Mouse (Mus musculus) lung, adult 2 months (tissue): ENCODE results near the gene Crtac1. TPM values are rescaled to one million over a fixed set of nuclear protein-coding genes. Genes with fewer than 3 reads are reported as not detected.

Experiments
- DNase-seq: peaks from one replicate; pipeline ENCODE4 v3.0.0; 2022
- H3K4me1 ChIP-seq: fragments of 200-500 bp; 2 replicates; pipeline ENCODE4 v1.6.1; 2011; ENCODE audit warnings: low read length; ENCODE audit not compliant: control insufficient read depth, insufficient read depth
- H3K4me3 ChIP-seq: fragments of 200-500 bp; replicated peaks from 2 replicates; pipeline ENCODE3; 2011; ENCODE audit warnings: low read depth, mild to moderate bottlenecking, control low read depth, low read length; ENCODE audit errors: extremely low read depth
- CTCF ChIP-seq: fragments of 200-500 bp; IDR thresholded peaks from 2 replicates; pipeline ENCODE4 v1.5.1; 2011; ENCODE audit warnings: mild to moderate bottlenecking, low read length, control low read depth; ENCODE audit not compliant: insufficient read depth
- POLR2A ChIP-seq: fragments of 200-500 bp; IDR thresholded peaks from 2 replicates; pipeline ENCODE4 v1.6.1; 2011; ENCODE audit warnings: low read depth, mild to moderate bottlenecking, control low read depth, low read length, borderline replicate concordance; ENCODE audit errors: extremely low read depth
- WGBS: fragments of 180-500 bp; shearing (Covaris S2); methylation state at CpG from one replicate; pipeline ENCODE4 v1.1.7; 2018; 5-methylcytosine and 5-hydroxymethylcytosine counted together
- polyA plus RNA-seq: library from polyadenylated mRNA; depleted of rRNA; stranded (reverse); fragments of >200 nt; gene quantifications from 2 replicates; pipeline ENCODE4 v1.2.3, GENCODE M21; 2012

The Crtac1 gene
- polyA plus RNA-seq, 1 experiment: 0.06 TPM

DNA sequence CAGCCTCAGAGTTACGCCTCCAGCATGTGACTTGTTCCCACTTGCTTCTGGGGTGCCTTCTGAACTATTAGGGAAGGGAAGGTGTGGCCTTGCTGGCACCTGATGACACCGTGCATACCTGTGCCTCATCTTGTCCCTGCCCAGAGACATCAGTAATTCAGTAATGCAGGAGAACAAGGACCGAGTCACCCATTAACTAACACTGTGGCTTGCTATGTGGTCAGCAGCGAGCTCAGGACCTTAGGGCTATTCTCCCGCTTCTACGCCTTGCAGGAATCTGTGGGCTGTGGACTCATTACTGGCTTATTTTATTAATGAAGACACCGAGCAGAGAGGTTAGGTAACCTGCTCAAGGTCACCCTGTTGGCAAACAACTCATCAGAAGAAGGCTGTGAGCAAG is 21.0 kb upstream of the Crtac1 start:
- 83% methylated on average over 7 of the region's 7 CpGs for WGBS
- no peak for DNase-seq
- H3K4me1 ChIP-seq: no peaks in the 10 kb centered on the region

DNA sequence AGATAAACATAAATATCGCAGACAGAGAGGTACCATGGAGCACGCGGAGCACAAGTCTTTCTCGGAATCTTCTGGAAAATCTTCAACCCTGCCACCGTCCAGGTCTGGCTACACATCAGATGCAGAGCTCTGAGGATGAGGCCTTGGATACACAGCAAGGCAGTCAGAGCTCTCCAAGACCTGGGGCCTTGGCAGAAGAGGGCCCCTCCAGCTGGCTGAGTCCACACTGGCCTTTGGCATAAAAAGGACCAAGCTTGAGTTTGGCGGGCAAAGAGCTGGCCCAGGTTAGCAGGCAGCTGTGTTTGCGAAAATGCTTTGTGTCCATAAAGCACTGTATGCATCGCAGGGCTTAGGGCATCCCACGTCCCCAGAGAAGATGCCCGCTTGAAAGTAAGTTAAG is 17.0 kb upstream of the Crtac1 start:
- TF ChIP-seq CTCF: no peak
- TF ChIP-seq POLR2A: no peak
- 89% methylated on average over 10 of the region's 10 CpGs for WGBS
- Histone ChIP-seq H3K4me1 (no peaks in the 10 kb centered on the region), H3K4me3 (no peak overlapping the region)
- no peak for DNase-seq

More for the DNA sequence above, 21.0 kb upstream of the Crtac1 start:
- TF ChIP-seq POLR2A: no peak
- TF ChIP-seq CTCF: no peak
- H3K4me3 ChIP-seq: no peak overlapping the region

DNA sequence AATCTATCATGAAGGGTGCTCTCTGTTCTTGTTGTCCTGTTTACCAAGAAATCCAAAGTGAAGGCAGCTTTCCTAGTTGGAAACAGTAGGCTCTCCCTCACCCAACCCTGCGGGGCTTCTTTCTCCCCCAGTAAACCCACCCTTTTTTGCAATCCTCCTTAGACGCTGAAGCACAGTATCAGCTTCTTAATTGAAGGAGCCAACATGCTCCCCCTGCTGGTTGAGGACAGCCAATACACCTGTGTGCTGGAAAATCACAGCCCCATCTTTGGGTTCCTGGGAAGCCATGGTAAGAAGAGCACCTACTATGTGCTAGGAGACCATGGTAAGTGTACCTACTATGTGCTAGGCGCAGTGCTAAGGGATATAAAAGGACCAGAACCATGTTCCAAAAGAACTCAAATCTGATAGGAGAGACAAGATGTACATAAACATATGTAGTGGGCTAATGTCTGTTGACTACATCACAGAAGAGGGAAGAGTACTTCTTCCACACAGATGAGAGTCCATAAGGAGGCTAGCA is 12.4 kb upstream of the Crtac1 start:
- 7% methylated on average over 3 of the region's 3 CpGs for WGBS
- Histone ChIP-seq H3K4me1 (no peaks in the 10 kb centered on the region), H3K4me3 (no peak overlapping the region)
- TF ChIP-seq CTCF: peak; percentile 67
- TF ChIP-seq POLR2A: no peak
- no peak for DNase-seq

DNA sequence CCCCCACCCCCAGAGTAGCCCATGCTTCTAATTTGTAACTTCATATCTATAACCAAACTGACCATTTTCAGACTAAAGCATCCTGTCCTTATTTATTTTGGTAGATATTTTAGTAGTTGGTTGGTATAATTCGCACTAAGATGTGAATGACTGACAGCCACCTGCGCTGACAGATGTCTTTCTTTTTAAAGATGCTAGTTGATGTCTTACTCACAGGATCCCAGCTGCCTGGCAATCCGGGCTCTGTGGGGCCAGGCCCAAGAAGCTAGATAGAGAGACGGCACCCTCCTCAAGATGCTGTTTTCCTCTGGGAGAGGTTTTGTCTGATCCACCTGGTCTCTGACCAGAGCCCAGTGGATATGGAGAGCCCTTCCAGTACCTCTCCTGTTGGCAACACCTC is 11.7 kb upstream of the Crtac1 start:
- Histone ChIP-seq H3K4me1 (no peaks in the 10 kb centered on the region), H3K4me3 (no peak overlapping the region)
- DNase-seq: no peak
- TF ChIP-seq CTCF (no peak), POLR2A (no peak)
- 78% methylated on average over 4 of the region's 4 CpGs for WGBS

DNA sequence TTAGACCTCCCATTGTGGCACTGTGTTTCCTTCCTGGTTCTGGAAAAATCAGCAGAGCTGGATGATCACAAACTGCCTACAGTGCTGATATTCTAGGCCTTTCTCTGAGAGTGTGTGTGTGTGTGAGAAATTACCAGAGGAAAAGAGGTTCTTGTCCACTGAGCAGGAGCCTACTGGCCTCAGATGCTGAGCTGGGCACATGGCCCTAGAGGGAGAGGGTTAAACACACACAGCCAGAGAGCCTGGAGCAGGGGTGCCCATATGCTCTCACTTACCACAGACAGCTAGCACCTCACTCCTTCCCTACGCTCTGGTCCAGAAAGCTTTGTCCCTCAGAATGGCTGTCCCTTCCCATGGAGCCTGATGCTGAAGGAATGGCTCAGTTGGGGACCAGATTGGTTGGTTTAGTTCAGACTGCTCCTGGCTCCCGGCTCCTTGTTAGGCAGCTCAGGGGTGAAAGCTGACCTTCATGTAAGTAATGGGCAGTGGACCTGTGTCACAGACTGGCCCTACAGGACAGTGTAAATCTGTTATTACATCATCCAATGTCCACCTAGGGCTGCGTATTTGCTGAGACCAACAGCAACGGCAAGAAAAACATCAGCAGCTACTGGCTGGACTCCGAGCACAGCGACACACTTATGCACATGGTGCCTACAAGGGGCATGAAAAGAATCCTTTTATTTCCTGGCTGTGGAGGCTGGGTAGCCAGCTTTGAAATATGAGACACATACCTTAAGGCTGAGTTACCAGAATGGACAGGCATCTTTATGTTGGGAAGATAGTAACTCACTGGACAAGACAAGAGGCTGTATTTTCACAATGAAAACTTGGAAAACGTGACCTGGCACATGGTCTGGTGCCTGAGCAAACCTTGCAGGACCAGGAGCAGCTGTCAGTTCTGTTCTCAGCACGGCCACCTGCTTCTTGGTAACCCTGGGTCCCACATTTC is 10.9 kb upstream of the Crtac1 start:
- TF ChIP-seq POLR2A (no peak), CTCF (no peak)
- WGBS: 49% methylated on average over 8 of the region's 8 CpGs
- no peak for DNase-seq
- Histone ChIP-seq H3K4me1 (no peaks in the 10 kb centered on the region), H3K4me3 (no peak overlapping the region)

DNA sequence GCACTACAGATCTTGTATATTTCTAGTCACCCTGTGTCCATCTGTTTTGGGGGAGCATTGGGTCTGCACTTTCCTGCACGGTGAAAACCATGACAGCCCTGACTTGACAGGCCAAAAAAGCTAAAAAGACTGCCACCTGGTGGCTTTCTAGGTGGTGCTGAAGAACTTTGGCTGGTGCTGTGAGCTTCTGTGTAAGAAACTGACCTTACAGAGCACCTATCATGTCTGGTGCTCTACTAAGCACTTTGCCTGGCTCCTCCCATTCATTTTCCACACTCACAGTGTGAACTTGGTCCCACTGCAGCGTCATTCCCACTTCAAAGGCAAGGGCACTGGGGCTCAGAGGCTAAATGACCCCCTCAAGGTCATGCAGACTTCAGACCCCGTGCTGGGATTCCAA is 8.5 kb upstream of the Crtac1 start:
- no peaks in the 10 kb centered on the region for H3K4me1 ChIP-seq
- TF ChIP-seq POLR2A: no peak
- TF ChIP-seq CTCF: no peak
- H3K4me3 ChIP-seq: no peak overlapping the region
- no peak for DNase-seq
- 31% methylated on average over 3 of the region's 3 CpGs for WGBS

DNA sequence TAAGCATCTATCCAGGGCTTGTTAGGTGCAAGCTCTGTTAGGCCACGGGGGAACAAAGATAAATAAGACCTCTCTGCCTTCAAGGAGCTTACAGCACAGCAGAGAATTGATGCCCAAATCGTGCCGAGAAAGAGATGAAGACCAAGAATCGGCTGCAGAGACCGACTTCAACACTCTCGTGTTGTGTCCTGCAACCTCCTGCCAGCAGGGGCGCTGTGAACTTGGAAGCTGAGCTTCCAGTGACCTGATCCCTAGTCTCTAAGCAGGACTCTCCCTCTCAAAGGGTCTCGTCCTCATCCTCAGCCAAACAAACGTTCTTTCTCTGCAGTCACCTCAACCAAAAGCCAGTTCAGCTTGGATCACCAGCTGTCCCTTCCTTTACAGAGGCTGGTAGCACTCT is 7.8 kb upstream of the Crtac1 start:
- TF ChIP-seq POLR2A (no peak), CTCF (peak; percentile 33; the same call in 1 of the 2 replicates)
- WGBS: 72% methylated on average over 9 of the region's 9 CpGs
- DNase-seq: no peak

DNA sequence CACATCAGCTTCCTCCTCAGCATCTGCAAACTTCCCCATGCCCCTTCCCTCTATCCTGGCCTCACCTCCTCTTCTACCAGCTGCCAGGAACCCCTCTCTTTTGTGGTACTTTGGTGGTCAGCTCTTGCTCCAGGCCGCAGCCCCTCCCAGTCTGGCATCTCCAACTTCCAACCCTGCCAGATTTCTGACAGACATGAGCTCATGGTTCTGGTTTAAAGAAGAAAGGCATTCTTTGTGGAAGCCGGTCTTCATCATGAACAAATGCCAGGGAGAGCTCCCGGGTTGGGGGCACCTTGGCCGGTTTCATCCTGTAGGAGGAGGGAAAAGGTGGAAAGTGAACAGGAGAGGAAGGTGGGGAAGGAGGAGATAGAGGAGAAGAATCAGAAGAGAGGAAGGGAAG is 4.0 kb upstream of the Crtac1 start:
- Histone ChIP-seq H3K4me3 (no peak overlapping the region), H3K4me1 (no peaks in the 10 kb centered on the region)
- TF ChIP-seq CTCF (no peak), POLR2A (no peak)
- 56% methylated on average over 4 of the region's 4 CpGs for WGBS
- DNase-seq: no peak

More for the DNA sequence above, 7.8 kb upstream of the Crtac1 start:
- Histone ChIP-seq H3K4me1 (no peaks in the 10 kb centered on the region), H3K4me3 (no peak overlapping the region)

DNA sequence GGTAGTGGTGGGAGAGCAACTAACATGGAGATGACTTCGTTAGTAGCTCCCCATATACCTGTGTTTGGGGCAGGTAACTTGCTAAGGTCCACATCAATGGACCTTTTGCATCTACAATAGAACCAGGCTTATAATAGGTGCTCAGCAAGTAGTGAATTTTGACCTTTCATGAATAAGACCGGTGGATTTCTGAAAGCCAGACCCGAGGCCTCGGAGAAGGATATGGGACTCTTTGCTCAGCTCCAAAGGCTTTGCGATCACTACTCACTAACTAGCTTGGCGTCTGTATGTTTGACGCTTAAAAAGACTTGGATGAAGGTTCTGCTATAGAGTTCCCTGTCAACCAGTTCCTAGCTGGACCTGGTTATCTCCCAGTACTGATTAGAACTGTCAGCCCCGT is 1.2 kb upstream of the Crtac1 start:
- WGBS: 42% methylated on average over 8 of the region's 8 CpGs
- no peak for TF ChIP-seq POLR2A
- no peak for TF ChIP-seq CTCF
- no peak overlapping the region for H3K4me3 ChIP-seq
- no peak for DNase-seq
- H3K4me1 ChIP-seq: no peaks in the 10 kb centered on the region

DNA sequence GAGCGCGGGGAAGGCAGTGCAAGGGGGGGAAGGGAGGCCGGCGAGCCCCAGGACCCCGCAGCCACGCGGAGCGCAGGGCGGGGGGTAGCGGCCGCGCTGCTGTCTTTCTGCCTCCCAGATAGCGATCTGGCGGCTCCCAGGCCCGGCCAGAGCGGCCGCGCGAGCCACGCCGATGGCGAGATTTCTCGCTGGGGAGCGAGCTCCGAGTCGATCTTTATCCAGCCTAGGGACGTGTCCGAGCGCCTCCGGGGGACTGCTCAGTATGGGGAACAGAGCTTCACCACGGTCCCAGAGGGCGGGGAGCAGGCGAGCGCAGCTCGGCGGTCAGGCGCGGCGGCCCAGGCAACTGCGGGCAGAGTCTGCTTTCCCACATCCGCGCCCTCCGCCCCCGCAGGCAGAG is 608 bp upstream of the Crtac1 start:
- no peak for DNase-seq
- H3K4me3 ChIP-seq: no peak overlapping the region
- H3K4me1 ChIP-seq: no peaks in the 10 kb centered on the region
- WGBS: under 1% methylated on average over 42 of the region's 44 CpGs
- TF ChIP-seq POLR2A (no peak), CTCF (no peak)
